Mouse (Mus musculus): Measurements from ENCODE around the gene Zbtb41. TPM values are rescaled to one million over a fixed set of nuclear protein-coding genes. Genes with fewer than 3 reads are reported as not detected.

Zbtb41 gene
- total and polyA plus RNA-seq, 3 experiments, result 2.9 to 23.4 (median 20.5) TPM

GRCm38 (mm10) chr1:139481146-139481545 is 59.1 kb downstream of the Zbtb41 start:
- Histone ChIP-seq H3K9ac (ENCODE audit: low read depth, low read length) (no peak overlapping the region), H3K27me3 (ENCODE audit: control insufficient read depth, insufficient read depth, low read length) (no peaks in the 10 kb centered on the region), H3K27ac (no peak overlapping the region), H3K79me2 (replicated peaks; ENCODE audit: control insufficient read depth, insufficient read depth, low read length) (no peaks in the 10 kb centered on the region), H3K4me1 (ENCODE audit: control insufficient read depth, insufficient read depth, low read length) (no peaks in the 10 kb centered on the region), H3K36me3 (ENCODE audit: control insufficient read depth, insufficient read depth, low read length) (no peaks in the 10 kb centered on the region), H3K4me3 (no peak overlapping the region)
- intact Hi-C loops (cut with DNase I), result no loop called here
- no peak for TF ChIP-seq POLR2A (IDR thresholded peaks at IDR 0.05; ENCODE audit: insufficient read depth, low read depth, low read length)
- TF ChIP-seq CTCF (IDR thresholded peaks at IDR 0.05), result no peak
- no peak for TF ChIP-seq EP300 (IDR thresholded peaks at IDR 0.05; ENCODE audit: insufficient read depth, low read depth, low read length)
- no peak for DNase-seq
- WGBS, result 73% methylated on average over 4 of the region's 4 CpGs

GRCm38 (mm10) chr1:139494630-139495029 is 72.5 kb downstream of the Zbtb41 start:
- Histone ChIP-seq H3K27me3 (ENCODE audit: control insufficient read depth, insufficient read depth, low read length) (no peaks in the 10 kb centered on the region), H3K79me2 (replicated peaks; ENCODE audit: control insufficient read depth, insufficient read depth, low read length) (no peaks in the 10 kb centered on the region), H3K36me3 (ENCODE audit: control insufficient read depth, insufficient read depth, low read length) (no peaks in the 10 kb centered on the region), H3K4me1 (ENCODE audit: control insufficient read depth, insufficient read depth, low read length) (no peaks in the 10 kb centered on the region; the same call in 1 of the 2 replicates), H3K9ac (ENCODE audit: low read depth, low read length) (no peak overlapping the region), H3K27ac (no peak overlapping the region), H3K4me3 (no peak overlapping the region)
- intact Hi-C loops (cut with DNase I), result no loop called here
- TF ChIP-seq POLR2A (IDR thresholded peaks at IDR 0.05; ENCODE audit: insufficient read depth, low read depth, low read length) (no peak), EP300 (IDR thresholded peaks at IDR 0.05; ENCODE audit: insufficient read depth, low read depth, low read length) (no peak), CTCF (IDR thresholded peaks at IDR 0.05) (no peak)
- no peak for DNase-seq
- 96% methylated on average over 3 of the region's 3 CpGs for WGBS

GRCm38 (mm10) chr1:139495408-139495807 is 73.3 kb downstream of the Zbtb41 start:
- Histone ChIP-seq H3K4me3 (no peak overlapping the region), H3K36me3 (ENCODE audit: control insufficient read depth, insufficient read depth, low read length) (no peaks in the 10 kb centered on the region)

GRCm38 (mm10) chr1:139496212-139496611 is 74.1 kb downstream of the Zbtb41 start:
- no peak overlapping the region for H3K4me3 ChIP-seq
- H3K27me3 ChIP-seq (ENCODE audit: control insufficient read depth, insufficient read depth, low read length), result no peaks in the 10 kb centered on the region
- TF ChIP-seq EP300 (IDR thresholded peaks at IDR 0.05; ENCODE audit: insufficient read depth, low read depth, low read length) (no peak), POLR2A (IDR thresholded peaks at IDR 0.05; ENCODE audit: insufficient read depth, low read depth, low read length) (no peak), CTCF (IDR thresholded peaks at IDR 0.05) (no peak)
- H3K79me2 ChIP-seq (replicated peaks; ENCODE audit: control insufficient read depth, insufficient read depth, low read length), result no peaks in the 10 kb centered on the region
- no peak overlapping the region for H3K27ac ChIP-seq
- H3K36me3 ChIP-seq (ENCODE audit: control insufficient read depth, insufficient read depth, low read length), result no peaks in the 10 kb centered on the region
- H3K9ac ChIP-seq (ENCODE audit: low read depth, low read length), result no peak overlapping the region
- DNase-seq, result no peak
- WGBS, result 62% methylated on average over 3 of the region's 3 CpGs
- intact Hi-C loops (cut with DNase I), result no loop called here
- no peaks in the 10 kb centered on the region; the same call in 1 of the 2 replicates for H3K4me1 ChIP-seq (ENCODE audit: control insufficient read depth, insufficient read depth, low read length)

More at GRCm38 (mm10) chr1:139495408-139495807, 73.3 kb downstream of the Zbtb41 start:
- no peak for DNase-seq
- TF ChIP-seq EP300 (IDR thresholded peaks at IDR 0.05; ENCODE audit: insufficient read depth, low read depth, low read length) (no peak), CTCF (IDR thresholded peaks at IDR 0.05) (no peak), POLR2A (IDR thresholded peaks at IDR 0.05; ENCODE audit: insufficient read depth, low read depth, low read length) (no peak)
- no peak overlapping the region for H3K9ac ChIP-seq (ENCODE audit: low read depth, low read length)
- no peak overlapping the region for H3K27ac ChIP-seq
- 91% methylated on average over 2 of the region's 2 CpGs for WGBS
- no peaks in the 10 kb centered on the region; the same call in 1 of the 2 replicates for H3K4me1 ChIP-seq (ENCODE audit: control insufficient read depth, insufficient read depth, low read length)
- H3K79me2 ChIP-seq (replicated peaks; ENCODE audit: control insufficient read depth, insufficient read depth, low read length), result no peaks in the 10 kb centered on the region
- no peaks in the 10 kb centered on the region for H3K27me3 ChIP-seq (ENCODE audit: control insufficient read depth, insufficient read depth, low read length)
- intact Hi-C loops (cut with DNase I), result no loop called here

GRCm38 (mm10) chr1:139499751-139500150 is 77.7 kb downstream of the Zbtb41 start:
- TF ChIP-seq CTCF (IDR thresholded peaks at IDR 0.05) (no peak), POLR2A (IDR thresholded peaks at IDR 0.05; ENCODE audit: insufficient read depth, low read depth, low read length) (no peak), EP300 (IDR thresholded peaks at IDR 0.05; ENCODE audit: insufficient read depth, low read depth, low read length) (no peak)
- Histone ChIP-seq H3K27me3 (ENCODE audit: control insufficient read depth, insufficient read depth, low read length) (no peaks in the 10 kb centered on the region), H3K79me2 (replicated peaks; ENCODE audit: control insufficient read depth, insufficient read depth, low read length) (no peaks in the 10 kb centered on the region), H3K4me3 (no peak overlapping the region), H3K4me1 (ENCODE audit: control insufficient read depth, insufficient read depth, low read length) (no peaks in the 10 kb centered on the region; the same call in 1 of the 2 replicates), H3K9ac (ENCODE audit: low read depth, low read length) (no peak overlapping the region), H3K27ac (no peak overlapping the region), H3K36me3 (ENCODE audit: control insufficient read depth, insufficient read depth, low read length) (no peaks in the 10 kb centered on the region)
- intact Hi-C loops (cut with DNase I), result no loop called here
- no peak for DNase-seq

- no peaks in the 10 kb centered on the region for H3K27me3 ChIP-seq (ENCODE audit: control insufficient read depth, insufficient read depth, low read length)
Observed at GRCm38 (mm10) chr1:139501258-139501752, 79.2 kb downstream of the Zbtb41 start, which contains the start of gene F13b. TSS of gene F13b (plus strand) at chr1:139501702.

More at GRCm38 (mm10) chr1:139501258-139501752, 79.2 kb downstream of the Zbtb41 start, which contains the start of gene F13b:
- 82% methylated on average over 3 of the region's 3 CpGs for WGBS
- Histone ChIP-seq H3K79me2 (replicated peaks; ENCODE audit: control insufficient read depth, insufficient read depth, low read length) (no peaks in the 10 kb centered on the region), H3K36me3 (ENCODE audit: control insufficient read depth, insufficient read depth, low read length) (no peaks in the 10 kb centered on the region), H3K27ac (no peak within 1 kb of the TSS), H3K4me1 (ENCODE audit: control insufficient read depth, insufficient read depth, low read length) (no peaks in the 10 kb centered on the region; the same call in 1 of the 2 replicates), H3K9ac (ENCODE audit: low read depth, low read length) (no peak within 1 kb of the TSS), H3K4me3 (no peak within 1 kb of the TSS)
- intact Hi-C loops (cut with DNase I), result no loop called here
- no peak for DNase-seq
- TF ChIP-seq POLR2A (IDR thresholded peaks at IDR 0.05; ENCODE audit: insufficient read depth, low read depth, low read length) (no peak), CTCF (IDR thresholded peaks at IDR 0.05) (no peak), EP300 (IDR thresholded peaks at IDR 0.05; ENCODE audit: insufficient read depth, low read depth, low read length) (no peak)

Other genes with a start within 250 kb of the Zbtb41 start
- gene Crb1, start 45.2 kb upstream of the Zbtb41 start, total RNA-seq (2021), result 1 to 10 TPM in 1 of 2 experiments, under 1 TPM in 1; 0.41 to 1.4 TPM
- 0.10 and 0.79 TPM in 2 replicates for gene Crb1, start 45.2 kb upstream of the Zbtb41 start, polyA plus RNA-seq (2012; rRNA removed)
- gene Aspm, start 32.5 kb downstream of the Zbtb41 start, total RNA-seq (2021), result under 1 TPM; 0.25 to 0.29 TPM
- gene Aspm, start 32.5 kb downstream of the Zbtb41 start, polyA plus RNA-seq (2012; rRNA removed), result 0.08 and 0.12 TPM in 2 replicates
- gene F13b, start 79.4 kb downstream of the Zbtb41 start, total RNA-seq (2021), result not detected
- gene F13b, start 79.4 kb downstream of the Zbtb41 start, polyA plus RNA-seq (2012; rRNA removed), result not detected in 2 replicates
- not detected for gene Cfhr1, start 138.0 kb downstream of the Zbtb41 start, total RNA-seq (2021)
- not detected in 2 replicates for gene Cfhr1, start 138.0 kb downstream of the Zbtb41 start, polyA plus RNA-seq (2012; rRNA removed)

Data from heart, adult 2 months (tissue).